Mouse (Mus musculus) C2C12 (cell line): ENCODE measurements at regions not wholly inside any gene's neighbourhood (a gene's known extent, or its start where the extent isn't known, plus 50 kb on each side); places are given as distances from the start of the nearest gene placed in this dataset.

ENCODE experiments used
- H3K27me3 ChIP-seq: one replicate; pipeline ENCODE4 v1.6.1; 2011; ENCODE audit not compliant: control insufficient read depth, insufficient read depth, insufficient read length
- H3K36me3 ChIP-seq: one replicate; pipeline ENCODE4 v1.6.1; 2011; ENCODE audit not compliant: control insufficient read depth, insufficient read depth
- H3K4me3 ChIP-seq: one replicate; pipeline ENCODE4 v1.5.1; 2011; ENCODE audit warnings: mild to moderate bottlenecking, control low read depth; ENCODE audit not compliant: poor library complexity, insufficient read depth, severe bottlenecking
- H3K79me2 ChIP-seq: one replicate; pipeline ENCODE4 v1.6.1; 2011; ENCODE audit not compliant: control insufficient read depth, insufficient read depth
- H3K79me3 ChIP-seq: one replicate; pipeline ENCODE4 v1.6.1; 2011; ENCODE audit warnings: low read depth, control low read depth
- H3ac ChIP-seq: one replicate; pipeline ENCODE3; 2011; ENCODE audit warnings: low read depth; ENCODE audit not compliant: control insufficient read depth, insufficient read length
- CEBPB ChIP-seq: IDR thresholded peaks from one replicate; pipeline ENCODE4 v1.6.1; 2011; ENCODE audit warnings: low read depth, mild to moderate bottlenecking, control low read depth, moderate library complexity
- CTCF ChIP-seq: IDR thresholded peaks from one replicate; pipeline ENCODE4 v1.5.1; 2011; ENCODE audit not compliant: control insufficient read depth, insufficient read depth, insufficient read length
- FOSL1 ChIP-seq: IDR thresholded peaks from one replicate; pipeline ENCODE4 v1.8.0; 2011; ENCODE audit warnings: mild to moderate bottlenecking, low read length; ENCODE audit not compliant: poor library complexity, insufficient read depth, severe bottlenecking
- MAX ChIP-seq: IDR thresholded peaks from one replicate; pipeline ENCODE4 v1.6.1; 2011; ENCODE audit warnings: mild to moderate bottlenecking, control low read depth
- MYOD1 ChIP-seq: IDR thresholded peaks from one replicate; pipeline ENCODE4 v1.6.1; 2011; ENCODE audit warnings: low read depth; ENCODE audit not compliant: control insufficient read depth, insufficient read length
- MYOG ChIP-seq: IDR thresholded peaks from one replicate; pipeline ENCODE4 v1.6.1; 2011; ENCODE audit not compliant: control insufficient read depth, insufficient read length; ENCODE audit errors: extremely low read depth
- USF1 ChIP-seq: IDR thresholded peaks from one replicate; pipeline ENCODE4 v1.6.1; 2011; ENCODE audit warnings: low read depth, mild to moderate bottlenecking, control low read depth, moderate library complexity

DNA sequence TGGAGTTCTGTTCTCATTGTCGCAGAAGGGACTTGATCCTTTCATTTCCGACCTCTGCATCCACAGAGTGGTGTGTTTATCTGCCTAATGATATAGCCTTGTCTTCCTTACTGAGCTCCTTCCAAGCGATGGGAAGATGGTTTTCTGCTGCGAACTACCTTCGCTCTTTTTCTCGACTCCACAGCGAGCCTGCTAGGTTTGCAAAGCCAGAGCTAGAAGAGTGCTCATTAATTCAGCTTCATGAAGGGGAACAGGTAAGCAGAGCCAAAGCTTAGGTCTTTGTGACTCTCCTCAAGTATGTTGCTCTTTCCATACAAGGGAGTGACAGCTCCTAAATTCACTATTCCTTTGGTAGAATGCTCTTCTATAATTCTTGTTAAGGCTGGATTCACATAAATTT, 176.9 kb upstream of the Ogfrl1 start:
- H3K79me2 ChIP-seq: no peaks in the 10 kb centered on the region
- TF ChIP-seq CTCF: no peak
- no peak for TF ChIP-seq FOSL1
- TF ChIP-seq MAX: no peak
- no peak for TF ChIP-seq MYOD1
- TF ChIP-seq USF1: no peak
- no peak for TF ChIP-seq CEBPB
- TF ChIP-seq MYOG: no peak
- no peak overlapping the region for H3K4me3 ChIP-seq
- H3K36me3 ChIP-seq: no peaks in the 10 kb centered on the region
- no peaks in the 10 kb centered on the region for H3K79me3 ChIP-seq
- H3K27me3 ChIP-seq: no peaks in the 10 kb centered on the region
- H3ac ChIP-seq: no peak overlapping the region

DNA sequence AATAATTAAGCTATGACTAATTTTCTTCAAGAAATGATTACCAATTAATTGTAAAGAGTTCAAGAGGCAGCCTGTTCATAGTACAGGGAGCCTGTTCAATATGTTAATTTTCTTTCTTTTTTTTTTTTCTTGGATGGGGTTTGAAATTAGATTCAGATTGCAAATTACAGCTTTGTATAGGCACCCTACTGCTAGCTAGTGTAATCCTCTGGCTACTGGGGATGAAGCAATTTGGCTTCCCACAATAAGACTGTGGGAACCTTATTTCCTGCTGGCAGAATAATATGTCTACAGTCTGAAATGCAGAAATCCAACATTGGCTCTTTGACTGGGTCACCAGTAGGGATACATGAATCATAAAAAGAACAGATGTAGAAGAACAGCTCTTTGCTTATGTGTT, 177.4 kb upstream of the Ogfrl1 start:
- Histone ChIP-seq H3ac (no peak overlapping the region), H3K79me2 (no peaks in the 10 kb centered on the region), H3K27me3 (no peaks in the 10 kb centered on the region), H3K4me3 (no peak overlapping the region), H3K36me3 (no peaks in the 10 kb centered on the region), H3K79me3 (no peaks in the 10 kb centered on the region)
- TF ChIP-seq FOSL1: no peak
- TF ChIP-seq MYOD1: no peak

DNA sequence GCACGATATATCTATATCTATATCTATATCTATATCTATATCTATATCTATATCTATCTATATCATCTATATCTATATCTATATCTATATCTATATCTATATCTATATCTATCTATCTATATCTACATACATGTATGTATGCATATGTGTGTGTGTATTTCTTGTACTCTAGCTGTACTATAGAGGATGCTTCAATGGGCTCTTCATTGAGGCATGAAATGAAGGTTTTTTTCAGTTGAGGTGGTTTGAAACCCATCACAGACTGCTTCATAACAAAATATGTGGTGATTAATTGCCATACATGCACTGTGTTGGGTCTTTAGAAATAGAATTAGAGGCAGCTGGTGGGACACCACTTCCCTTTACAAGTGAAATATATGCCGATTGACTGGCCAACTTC, 177.9 kb upstream of the Ogfrl1 start:
- no peaks in the 10 kb centered on the region for H3K79me3 ChIP-seq
- no peaks in the 10 kb centered on the region for H3K79me2 ChIP-seq
- H3ac ChIP-seq: no peak overlapping the region
- no peaks in the 10 kb centered on the region for H3K27me3 ChIP-seq
- no peaks in the 10 kb centered on the region for H3K36me3 ChIP-seq
- no peak overlapping the region for H3K4me3 ChIP-seq
- TF ChIP-seq MYOD1 (no peak), MAX (no peak), CEBPB (no peak), USF1 (no peak), CTCF (no peak)

- Histone ChIP-seq H3K79me2 (no peaks in the 10 kb centered on the region), H3K4me3 (no peak overlapping the region), H3K36me3 (no peaks in the 10 kb centered on the region), H3K79me3 (no peaks in the 10 kb centered on the region), H3K27me3 (no peaks in the 10 kb centered on the region), H3ac (no peak overlapping the region)
- TF ChIP-seq USF1: no peak
- no peak for TF ChIP-seq MYOD1
Measured at GRCm38 (mm10) chr1:23576150-23576549, 178.6 kb upstream of the Ogfrl1 start.

- Histone ChIP-seq H3K36me3 (no peaks in the 10 kb centered on the region), H3K4me3 (no peak overlapping the region), H3ac (no peak overlapping the region), H3K27me3 (no peaks in the 10 kb centered on the region), H3K79me3 (no peaks in the 10 kb centered on the region), H3K79me2 (no peaks in the 10 kb centered on the region)
- TF ChIP-seq CTCF (no peak), FOSL1 (no peak), USF1 (no peak), MAX (no peak), CEBPB (no peak), MYOD1 (no peak), MYOG (no peak)
Measured at GRCm38 (mm10) chr1:23589414-23589942, 172.1 kb upstream of the B3gat2 start.

DNA sequence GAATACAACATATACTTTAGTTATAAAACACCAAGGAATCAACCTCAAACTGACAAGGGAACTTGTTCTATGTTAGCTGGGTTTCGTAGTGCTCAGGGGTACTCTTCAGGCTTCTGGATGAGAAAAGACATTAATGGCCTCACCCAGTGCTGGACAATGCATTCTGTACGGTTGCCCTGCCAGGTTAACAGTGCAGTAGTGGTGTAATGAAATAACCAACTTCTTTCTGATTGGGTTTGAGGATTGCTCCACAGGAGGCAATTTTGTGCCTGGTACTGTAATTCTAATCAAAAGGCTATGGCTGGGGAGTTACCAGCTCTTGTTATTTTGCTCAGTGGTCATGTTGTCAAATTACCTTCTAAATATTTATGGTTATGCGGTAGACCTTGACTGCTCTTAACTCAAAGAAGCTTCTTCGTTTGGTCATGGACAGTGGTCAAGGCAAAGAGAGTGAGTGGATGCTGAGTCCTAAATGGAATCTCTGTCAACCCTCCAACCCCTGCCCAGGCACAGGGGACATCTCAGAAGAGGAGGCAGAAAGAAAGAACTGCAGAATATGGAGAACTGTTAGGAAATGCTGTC, 158.8 kb upstream of the B3gat2 start:
- Histone ChIP-seq H3K4me3 (no peak overlapping the region), H3K79me3 (no peaks in the 10 kb centered on the region), H3K79me2 (no peaks in the 10 kb centered on the region), H3ac (no peak overlapping the region), H3K36me3 (no peaks in the 10 kb centered on the region), H3K27me3 (no peaks in the 10 kb centered on the region)
- TF ChIP-seq MYOD1 (no peak), CEBPB (no peak), FOSL1 (no peak), MAX (no peak), USF1 (no peak), MYOG (no peak), CTCF (no peak)
